Mouse (Mus musculus): ENCODE results near the gene Lca5. TPM values are rescaled to one million over a fixed set of nuclear protein-coding genes. Genes with fewer than 3 reads are reported as not detected.

The Lca5 gene
- total RNA-seq (2021), result 10 to 100 TPM; 11.7 to 16.5 TPM
- long read RNA-seq, full-length matches to known transcripts, result 1 of 7 reads
- long read RNA-seq, partial matches to known transcripts, result 0 of 7 reads
- long read RNA-seq, other reads (novel, unspliced or antisense), result 6 of 7 reads

- peak; percentile 93 to 98 for DNase-seq (ENCODE audit: low spot score in 2 of 2)
These were observed at the start of gene Lca5 for GRCm38 (mm10) chr9:83440392-83441357. Gene Lca5 (minus strand): TSS chr9:83441127.

GRCm38 (mm10) chr9:83488491-83489210 is 47.7 kb upstream of the Lca5 start:
- DNase-seq (ENCODE audit: low spot score in 2 of 2), result peak; percentile 35 to 71

DNA sequence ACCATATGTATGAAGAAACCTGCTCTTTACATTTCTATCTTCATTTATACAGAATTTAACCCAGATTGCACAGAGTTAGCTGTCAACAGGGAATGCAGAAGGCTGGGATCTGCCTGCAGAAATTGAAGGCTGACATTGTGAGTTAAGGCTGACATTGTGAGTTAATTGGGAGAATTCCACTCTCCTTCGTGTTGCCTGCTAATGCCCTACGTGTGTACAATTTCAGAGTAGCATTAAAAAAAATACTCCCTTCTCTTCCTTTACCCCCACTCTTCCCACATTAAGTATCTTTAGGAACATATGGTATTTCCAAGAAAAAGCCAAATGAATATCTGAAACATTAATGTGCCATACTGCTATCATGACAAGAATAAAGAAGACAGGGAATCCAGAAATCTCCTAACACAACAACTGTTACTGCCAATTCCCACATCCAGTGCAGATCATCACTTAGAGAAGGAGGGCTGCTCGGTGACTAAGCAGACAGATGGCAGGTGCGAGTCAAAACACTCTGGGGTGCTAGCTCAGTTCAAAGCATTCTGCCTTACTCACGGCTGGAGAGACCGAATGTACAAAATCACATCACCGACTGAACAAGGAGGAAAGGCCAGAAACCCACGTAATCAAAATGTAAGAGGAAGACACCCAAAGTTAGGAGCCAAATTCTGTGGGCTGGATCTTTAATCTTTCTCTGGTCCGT is 47.0 kb upstream of the Lca5 start:
- peak; percentile 72 to 80 for DNase-seq (ENCODE audit: low spot score in 2 of 2)

DNA sequence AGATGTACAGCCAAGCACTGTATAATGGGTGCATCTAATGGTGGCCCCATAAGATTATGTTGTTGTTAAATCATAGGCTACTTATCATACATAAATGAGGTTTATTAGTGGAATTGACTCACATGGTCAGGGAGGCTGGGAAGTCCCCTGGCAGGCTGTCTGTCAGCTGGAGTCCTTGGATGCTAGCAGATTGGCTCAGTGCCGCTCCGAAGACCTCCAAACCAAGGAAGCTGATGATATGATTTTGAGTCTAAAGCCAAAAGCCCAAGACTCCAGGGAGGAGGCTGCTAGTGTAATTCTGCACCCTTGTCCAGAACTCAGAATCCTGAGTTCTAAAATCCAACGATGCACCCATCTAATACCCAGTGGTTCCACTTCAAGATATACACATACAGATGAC is 45.0 kb upstream of the Lca5 start:
- no peak for DNase-seq (ENCODE audit: low spot score in 2 of 2)

GRCm38 (mm10) chr9:83485357-83485756 is 44.4 kb upstream of the Lca5 start:
- no peak for DNase-seq (ENCODE audit: low spot score in 2 of 2)

DNA sequence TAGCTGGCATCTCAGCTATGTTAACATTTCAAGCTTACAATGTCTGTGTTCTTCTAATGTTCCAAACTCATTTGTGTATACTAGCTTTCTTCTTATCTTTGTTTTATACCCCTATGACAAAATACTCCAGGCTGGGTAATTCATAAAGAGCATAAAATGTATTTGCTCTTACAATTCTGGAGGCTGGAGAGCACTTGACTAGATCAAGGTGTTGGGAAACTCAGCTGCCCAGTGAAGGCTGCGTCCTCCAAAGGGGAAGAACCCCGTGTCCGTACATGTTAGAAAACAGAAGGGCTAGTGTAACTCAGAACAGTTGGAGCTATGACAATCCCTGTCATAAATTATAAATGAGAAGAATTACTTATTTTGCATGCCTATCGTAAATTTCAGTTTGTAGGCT is 42.5 kb upstream of the Lca5 start:
- peak in 1 of 2 experiments; percentile 3 for DNase-seq (ENCODE audit: low spot score in 2 of 2)

GRCm38 (mm10) chr9:83482176-83482949 is 41.4 kb upstream of the Lca5 start:
- DNase-seq (ENCODE audit: low spot score in 2 of 2), result no peak

DNA sequence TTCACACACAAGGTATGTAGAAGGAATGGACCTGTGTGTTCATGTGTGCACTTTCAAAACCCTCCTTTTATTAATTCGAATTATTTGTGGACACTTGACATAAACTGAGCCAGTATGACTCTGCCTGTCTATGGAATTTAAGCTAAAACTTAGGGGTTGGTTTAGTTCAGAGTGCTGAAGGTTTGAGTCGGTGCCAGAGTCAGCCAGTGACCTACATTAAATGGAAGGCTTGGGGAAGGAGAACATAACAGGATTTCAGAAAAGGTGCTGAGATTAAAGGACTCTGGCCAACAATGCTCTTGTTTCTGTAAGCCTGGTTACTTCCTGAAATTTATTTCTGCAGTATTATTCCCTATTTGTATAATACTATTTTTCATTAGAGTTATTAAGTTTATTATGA is 28.9 kb upstream of the Lca5 start:
- no peak for DNase-seq (ENCODE audit: low spot score in 2 of 2)

GRCm38 (mm10) chr9:83447771-83448170 is 6.8 kb upstream of the Lca5 start:
- peak in 1 of 2 experiments; percentile 50 for DNase-seq (ENCODE audit: low spot score in 2 of 2)

GRCm38 (mm10) chr9:83447176-83447575 is 6.2 kb upstream of the Lca5 start:
- DNase-seq (ENCODE audit: low spot score in 2 of 2), result no peak

DNA sequence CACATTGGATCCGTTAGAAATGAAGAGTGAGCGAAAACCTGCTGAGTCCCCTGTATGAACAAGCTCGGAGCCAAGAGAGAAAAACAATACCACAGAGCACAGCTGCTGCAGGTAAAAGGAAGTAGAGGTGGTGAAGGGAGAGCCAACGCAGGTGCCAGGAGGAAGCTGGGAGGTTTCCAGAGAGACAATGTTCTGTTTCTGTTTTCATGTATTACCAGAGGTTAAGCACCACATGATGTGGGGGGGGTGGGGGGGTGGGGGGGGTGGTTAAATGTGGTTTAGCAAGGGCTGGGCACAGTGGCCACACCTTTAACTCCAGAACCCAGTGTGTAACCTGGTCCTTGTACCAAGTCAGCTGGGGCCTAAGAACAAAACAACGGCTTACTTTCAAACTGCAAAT is 3.3 kb downstream of the Lca5 start:
- no peak for DNase-seq (ENCODE audit: low spot score in 2 of 2)

DNA sequence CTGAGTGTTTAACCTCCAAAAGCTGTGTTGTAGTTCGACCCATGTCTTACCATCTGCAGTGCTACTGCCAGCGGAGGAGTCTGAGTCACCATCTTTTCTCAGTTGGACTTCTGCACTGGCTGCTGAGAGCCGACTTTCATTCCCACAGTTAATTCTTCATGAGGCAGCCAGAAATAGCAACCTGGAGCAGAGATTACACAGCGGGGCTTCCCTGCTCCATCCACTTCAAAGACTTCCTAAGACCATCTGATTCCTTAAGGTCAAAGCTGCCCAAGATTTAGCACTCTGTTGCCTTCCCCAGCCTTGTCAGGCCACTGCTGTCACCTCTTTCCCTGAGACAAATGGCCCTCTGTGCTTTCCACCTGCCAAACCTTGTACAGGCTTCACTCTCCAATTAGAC is 6.4 kb downstream of the Lca5 start:
- DNase-seq (ENCODE audit: low spot score in 2 of 2), result peak in 1 of 2 experiments; percentile 25

- no peak for DNase-seq (ENCODE audit: low spot score in 2 of 2)
These were observed 7.3 kb downstream of the Lca5 start for GRCm38 (mm10) chr9:83433661-83434060.

DNA sequence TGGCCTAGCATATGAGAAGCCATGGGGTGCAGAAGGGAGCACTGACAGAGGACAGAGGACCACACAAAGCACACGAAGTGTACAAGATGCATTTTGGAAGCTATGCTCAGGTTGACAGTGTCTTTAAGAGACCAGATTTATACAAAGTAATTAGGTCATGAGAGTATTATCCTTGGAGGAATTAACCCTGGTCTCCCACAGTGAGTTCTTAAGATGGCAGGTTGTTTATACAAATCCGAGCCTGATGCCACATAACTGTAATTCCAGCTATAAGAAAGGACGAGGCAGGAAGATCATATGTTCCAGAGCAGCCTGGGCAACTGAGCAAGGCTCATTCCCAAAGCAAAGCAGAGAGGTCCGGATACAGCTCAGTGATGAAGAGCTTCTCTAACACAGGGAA is 13.0 kb downstream of the Lca5 start:
- no peak for DNase-seq (ENCODE audit: low spot score in 2 of 2)

DNA sequence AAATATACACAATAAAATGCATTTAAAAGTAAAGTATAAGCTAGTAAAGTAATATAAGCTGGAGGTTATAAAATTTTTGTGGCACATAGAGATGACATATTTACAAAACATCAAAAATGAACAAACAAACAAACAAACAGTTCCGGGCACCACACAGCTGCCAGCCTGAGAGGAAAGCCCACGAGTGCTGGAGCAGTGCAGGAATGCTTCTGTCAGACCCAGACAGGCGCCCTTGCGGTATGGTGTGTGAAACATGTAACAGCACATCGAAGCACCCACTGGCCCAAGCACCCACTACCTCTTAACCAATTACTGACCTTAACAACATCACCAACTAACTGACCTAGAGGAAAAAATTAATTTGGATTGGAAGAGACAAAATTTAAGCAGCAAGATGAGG is 22.0 kb downstream of the Lca5 start:
- no peak for DNase-seq (ENCODE audit: low spot score in 2 of 2)

DNA sequence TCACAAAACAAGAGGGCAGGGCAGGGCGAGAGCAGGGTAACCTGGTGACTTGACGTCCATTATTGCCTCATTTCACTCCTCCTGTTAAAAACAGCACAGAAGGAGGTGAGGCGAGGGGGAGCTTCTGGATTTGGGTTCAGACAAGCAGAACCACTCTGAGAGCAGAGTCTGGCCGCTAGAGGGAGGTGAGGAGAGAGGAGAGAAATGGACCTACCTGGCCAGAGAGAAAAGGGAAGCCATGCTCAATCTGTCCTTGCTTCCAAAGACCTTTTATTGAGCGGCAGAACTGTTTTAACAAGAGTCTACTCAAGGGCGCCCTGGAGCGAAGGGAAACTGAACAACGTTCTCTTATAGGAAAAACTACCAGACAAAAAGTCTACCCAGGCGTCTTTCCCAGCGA is 27.9 kb downstream of the Lca5 start:
- no peak for DNase-seq (ENCODE audit: low spot score in 2 of 2)

- no peak for DNase-seq (ENCODE audit: low spot score in 2 of 2)
These were observed 35.8 kb downstream of the Lca5 start for GRCm38 (mm10) chr9:83405150-83405549.

DNA sequence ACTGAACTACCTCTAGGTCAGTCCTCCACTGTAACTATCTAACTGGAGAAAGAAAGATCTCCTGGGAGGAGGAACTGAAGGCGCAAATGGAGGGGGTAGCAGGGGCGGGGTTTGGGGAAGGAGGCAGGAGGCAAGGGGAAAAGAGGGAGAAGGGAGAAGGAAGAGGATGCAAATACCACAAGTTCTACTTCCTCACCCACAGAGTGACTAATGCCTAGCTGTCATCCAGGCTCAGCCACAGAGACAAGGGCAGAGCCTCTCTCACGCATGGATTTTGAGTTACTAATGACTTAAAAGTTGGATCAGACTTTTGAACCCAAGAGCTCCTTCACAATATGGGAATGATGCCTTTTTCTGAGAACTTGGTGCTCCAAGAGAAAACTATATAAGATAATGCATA is 40.1 kb downstream of the Lca5 start:
- DNase-seq (ENCODE audit: low spot score in 2 of 2), result no peak

GRCm38 (mm10) chr9:83399414-83399813 is 41.5 kb downstream of the Lca5 start:
- DNase-seq (ENCODE audit: low spot score in 2 of 2), result peak in 1 of 2 experiments; percentile 18

GRCm38 (mm10) chr9:83398260-83398659 is 42.7 kb downstream of the Lca5 start:
- DNase-seq (ENCODE audit: low spot score in 2 of 2), result no peak

GRCm38 (mm10) chr9:83395456-83395855 is 45.5 kb downstream of the Lca5 start:
- DNase-seq (ENCODE audit: low spot score in 2 of 2), result no peak

All from layer of hippocampus, adult 18-20 months (tissue).